Mouse (Mus musculus): ENCODE measurements at regions not wholly inside any gene's neighbourhood (a gene's known extent, or its start where the extent isn't known, plus 50 kb on each side); places are given as distances from the start of the nearest gene placed in this dataset.

GRCm38 (mm10) chr9:118204456-118204855, 54.5 kb upstream of the Cmc1 start:
- no peak for DNase-seq

- no peak for DNase-seq
These were observed 56.5 kb upstream of the Cmc1 start for GRCm38 (mm10) chr9:118206483-118206882.

GRCm38 (mm10) chr9:118219696-118220095, 69.7 kb upstream of the Cmc1 start:
- DNase-seq: no peak

- DNase-seq: no peak
These were observed 71.2 kb upstream of the Cmc1 start for GRCm38 (mm10) chr9:118221186-118221585.

- DNase-seq: no peak
These were observed 77.6 kb upstream of the Cmc1 start for GRCm38 (mm10) chr9:118227401-118228061.

GRCm38 (mm10) chr9:118228691-118229427, 78.9 kb upstream of the Cmc1 start:
- DNase-seq: no peak

- DNase-seq: peak; percentile 14
These were observed 90.7 kb upstream of the Cmc1 start for GRCm38 (mm10) chr9:118240711-118241110.

GRCm38 (mm10) chr9:118246820-118247628, 97.0 kb upstream of the Cmc1 start:
- DNase-seq: no peak

- DNase-seq: no peak
These were observed 103.9 kb upstream of the Cmc1 start for GRCm38 (mm10) chr9:118253829-118254228.

GRCm38 (mm10) chr9:118255200-118255733, 105.3 kb upstream of the Cmc1 start:
- no peak for DNase-seq

GRCm38 (mm10) chr9:118255751-118256266, 105.8 kb upstream of the Cmc1 start:
- no peak for DNase-seq

GRCm38 (mm10) chr9:118266298-118266697, 116.3 kb upstream of the Cmc1 start:
- DNase-seq: no peak

- DNase-seq: no peak
These were observed 121.7 kb upstream of the Cmc1 start for GRCm38 (mm10) chr9:118271681-118272080.

- no peak for DNase-seq
These were observed 122.9 kb upstream of the Cmc1 start for GRCm38 (mm10) chr9:118272713-118273407.

GRCm38 (mm10) chr9:118285481-118285880, 135.5 kb upstream of the Cmc1 start:
- DNase-seq: no peak

GRCm38 (mm10) chr9:118287606-118288005, 137.6 kb upstream of the Cmc1 start:
- DNase-seq: no peak

GRCm38 (mm10) chr9:118292836-118293235, 142.9 kb upstream of the Cmc1 start:
- no peak for DNase-seq

- DNase-seq: no peak
These were observed 144.0 kb upstream of the Cmc1 start for GRCm38 (mm10) chr9:118294011-118294410.

- DNase-seq: no peak
These were observed 152.9 kb upstream of the Cmc1 start for GRCm38 (mm10) chr9:118302785-118303384.

GRCm38 (mm10) chr9:118318357-118319140, 159.5 kb upstream of the Eomes start:
- no peak for DNase-seq

- no peak for DNase-seq
These were observed 154.2 kb upstream of the Eomes start for GRCm38 (mm10) chr9:118323796-118324195.

Measured in layer of hippocampus, adult 9-11 months (tissue).